Mouse (Mus musculus) heart, embryonic 16.5 days (tissue): ENCODE measurements at regions not wholly inside any gene's neighbourhood (a gene's known extent, or its start where the extent isn't known, plus 50 kb on each side); places are given as distances from the start of the nearest gene placed in this dataset.
"Not testable (repeated sequence)": the region's sequence is repeated elsewhere in the genome, so short reads cannot be mapped to it uniquely, and the experiment has no call there.

Experiments used
- ATAC-seq: fragments of 200-750 bp; cut with Nextera tagmentation; replicated peaks from 2 replicates; pipeline ENCODE4 v1.8.0; 2017; ENCODE audit warnings: moderate number of reproducible peaks; ENCODE audit not compliant: insufficient read depth, low FRiP score; ENCODE audit errors: extremely low read depth
- H3K27ac ChIP-seq: fragments of 300-500 bp; sonication (generic); 2 replicates; pipeline ENCODE4 v1.5.1; 2014; ENCODE audit warnings: mild to moderate bottlenecking, low read length, control low read depth, moderate library complexity
- H3K27me3 ChIP-seq: fragments of 300-500 bp; sonication (generic); 2 replicates; pipeline ENCODE4 v1.6.1; 2014; ENCODE audit warnings: low read length, mixed read lengths; ENCODE audit not compliant: control insufficient read depth, insufficient read depth
- H3K36me3 ChIP-seq: fragments of 300-500 bp; sonication (generic); 2 replicates; pipeline ENCODE4 v1.6.1; 2014; ENCODE audit not compliant: control insufficient read depth, insufficient read depth
- H3K4me1 ChIP-seq: fragments of 300-500 bp; sonication (generic); 2 replicates; pipeline ENCODE4 v1.6.1; 2014; ENCODE audit warnings: low read length, mixed read lengths; ENCODE audit not compliant: control insufficient read depth, insufficient read depth
- H3K4me2 ChIP-seq: fragments of 300-500 bp; sonication (generic); 2 replicates; pipeline ENCODE4 v1.6.1; 2014; ENCODE audit warnings: low read depth, mild to moderate bottlenecking, control low read depth, low read length
- H3K4me3 ChIP-seq: fragments of 300-500 bp; sonication (generic); 2 replicates; pipeline ENCODE4 v1.5.1; 2014; ENCODE audit warnings: mild to moderate bottlenecking, control low read depth, low read length
- H3K9ac ChIP-seq: fragments of 300-500 bp; sonication (generic); 2 replicates; pipeline ENCODE4 v1.6.1; 2014; ENCODE audit warnings: low read length, control low read depth
- H3K9me3 ChIP-seq: fragments of 300-500 bp; sonication (generic); replicated peaks from 2 replicates; pipeline ENCODE4 v1.6.1; 2016; ENCODE audit warnings: low read length; ENCODE audit not compliant: control insufficient read depth
- WGBS: fragments of 180-500 bp; shearing (Covaris S2); extraction: QIAGEN DNeasy Blood & Tissue Kit; methylation state at CpG from one replicate; pipeline ENCODE4 v1.1.7; 2014; 5-methylcytosine and 5-hydroxymethylcytosine counted together

- Histone ChIP-seq H3K36me3 (no peaks in the 10 kb centered on the region), H3K27ac (no peak overlapping the region), H3K4me1 (peaks cover 4% of the 10 kb centered on the region; the same call in 1 of the 2 replicates), H3K4me3 (no peak overlapping the region), H3K9ac (no peak overlapping the region), H3K9me3 (no peaks in the 10 kb centered on the region), H3K4me2 (no peak overlapping the region), H3K27me3 (no peaks in the 10 kb centered on the region)
- 27% methylated on average over 1 of the region's 1 CpGs for WGBS
- ATAC-seq: no peak
These were observed 734.8 kb upstream of the 4930452B06Rik start for GRCm38 (mm10) chr14:9400861-9401260.

- peak; percentile 88 for ATAC-seq
- Histone ChIP-seq H3K4me1 (no peaks in the 10 kb centered on the region), H3K4me2 (no peak overlapping the region), H3K27ac (no peak overlapping the region), H3K9ac (no peak overlapping the region), H3K9me3 (no peaks in the 10 kb centered on the region), H3K36me3 (no peaks in the 10 kb centered on the region), H3K4me3 (no peak overlapping the region), H3K27me3 (no peaks in the 10 kb centered on the region)
- 13% methylated on average over 4 of the region's 4 CpGs for WGBS
These were observed 727.3 kb upstream of the 4930452B06Rik start for GRCm38 (mm10) chr14:9393271-9393771.

GRCm38 (mm10) chr14:9389878-9390536, 724.0 kb upstream of the 4930452B06Rik start:
- H3K27me3 ChIP-seq, ATAC-seq, H3K9ac ChIP-seq, H3K27ac ChIP-seq, H3K4me3 ChIP-seq, H3K4me1 ChIP-seq, H3K36me3 ChIP-seq, H3K4me2 ChIP-seq, H3K9me3 ChIP-seq: not testable (repeated sequence)
- 96% methylated on average over 5 of the region's 5 CpGs for WGBS

GRCm38 (mm10) chr14:9389180-9389579, 723.1 kb upstream of the 4930452B06Rik start:
- H3K4me3 ChIP-seq: no peak overlapping the region
- H3K27me3 ChIP-seq: no peaks in the 10 kb centered on the region
- H3K4me2 ChIP-seq: no peak overlapping the region
- no peak overlapping the region for H3K27ac ChIP-seq
- no peaks in the 10 kb centered on the region for H3K4me1 ChIP-seq
- 63% methylated on average over 7 of the region's 7 CpGs for WGBS
- no peaks in the 10 kb centered on the region for H3K9me3 ChIP-seq
- ATAC-seq: no peak
- no peak overlapping the region for H3K9ac ChIP-seq
- no peaks in the 10 kb centered on the region for H3K36me3 ChIP-seq
